Mouse (Mus musculus) adrenal gland, adult 18-20 months (tissue): ENCODE results near the gene Arl15. TPM values are rescaled to one million over a fixed set of nuclear protein-coding genes. Genes with fewer than 3 reads are reported as not detected.

Source experiments
- DNase-seq, 2 experiments: peaks; one replicate each; pipeline ENCODE4 v3.0.0; 2021 to 2022; ENCODE audit warnings: low spot score in 2 of 2
- total RNA-seq, 2 experiments: library from RNA; stranded (reverse); gene quantifications; 1 replicate in 1 of 2; 2 replicates in 1 of 2; pipeline ENCODE4 v1.2.3; 2021

Gene Arl15
- total RNA-seq, 2 experiments from 2014 or later: 27.3 to 30.0 TPM

DNA sequence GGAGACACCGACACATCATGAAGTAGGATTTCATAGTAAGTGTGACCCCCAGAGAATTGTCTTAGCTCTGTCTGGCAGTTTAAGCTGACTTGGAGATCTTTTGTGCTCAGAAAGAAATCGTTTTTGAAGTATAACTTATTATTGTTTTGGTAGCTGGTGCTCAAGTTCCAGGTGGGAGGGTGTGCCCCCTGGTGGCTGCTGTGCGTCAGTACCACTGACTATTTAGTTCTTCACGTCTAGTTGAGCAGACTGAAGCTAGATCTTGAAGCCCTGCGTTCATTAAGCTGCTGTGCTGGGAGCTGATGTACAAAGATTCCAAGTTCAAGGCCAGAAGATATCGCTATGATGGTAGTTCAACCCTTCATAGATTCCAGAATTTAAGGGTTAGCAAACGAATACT, 71.5 kb downstream of the Arl15 start:
- peak; percentile 58 to 62 for DNase-seq

DNA sequence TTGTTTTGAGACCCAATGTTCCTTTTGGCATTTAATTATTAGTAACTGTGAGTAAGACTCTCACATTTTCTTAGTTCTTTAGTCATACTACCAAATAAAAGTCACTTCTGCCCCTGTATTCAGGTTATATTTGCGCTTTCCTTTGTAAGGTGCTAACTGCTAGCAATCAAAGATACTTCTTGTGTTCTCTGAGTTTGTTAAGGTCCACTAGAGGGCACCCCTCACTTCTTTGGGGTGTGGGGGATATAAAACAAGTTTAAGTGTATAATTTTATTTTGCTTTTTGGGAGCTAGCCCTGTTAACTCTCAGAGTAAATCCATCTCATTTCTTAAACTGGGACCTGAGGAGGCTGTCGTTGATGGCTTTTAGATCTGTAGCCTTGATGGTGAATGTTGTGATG, 73.4 kb downstream of the Arl15 start:
- DNase-seq: no peak

GRCm38 (mm10) chr13:113869212-113870205, 75.2 kb downstream of the Arl15 start:
- DNase-seq: peak; percentile 51 to 68

DNA sequence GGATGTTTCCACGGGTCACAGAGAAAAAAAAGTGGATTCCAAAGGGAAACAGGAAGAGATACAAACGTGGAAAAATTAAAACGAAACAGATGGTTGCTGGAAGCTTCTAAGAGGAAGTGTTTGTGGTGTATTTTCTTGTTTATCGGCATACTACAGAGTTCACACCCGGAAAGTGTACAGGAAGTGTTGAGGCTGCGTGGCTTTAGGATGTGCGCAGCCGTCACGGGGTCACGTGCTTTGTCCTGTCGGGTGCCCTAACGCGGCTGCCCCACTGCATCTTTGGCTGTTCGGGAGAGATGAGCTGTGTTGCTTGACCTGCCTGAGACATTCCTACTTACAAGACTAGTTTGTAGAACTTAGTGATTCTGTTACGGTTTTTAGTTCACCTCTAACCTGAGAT, 76.1 kb downstream of the Arl15 start:
- DNase-seq: no peak

GRCm38 (mm10) chr13:113871853-113872252, 77.5 kb downstream of the Arl15 start:
- peak in 1 of 2 experiments; percentile 49 for DNase-seq

DNA sequence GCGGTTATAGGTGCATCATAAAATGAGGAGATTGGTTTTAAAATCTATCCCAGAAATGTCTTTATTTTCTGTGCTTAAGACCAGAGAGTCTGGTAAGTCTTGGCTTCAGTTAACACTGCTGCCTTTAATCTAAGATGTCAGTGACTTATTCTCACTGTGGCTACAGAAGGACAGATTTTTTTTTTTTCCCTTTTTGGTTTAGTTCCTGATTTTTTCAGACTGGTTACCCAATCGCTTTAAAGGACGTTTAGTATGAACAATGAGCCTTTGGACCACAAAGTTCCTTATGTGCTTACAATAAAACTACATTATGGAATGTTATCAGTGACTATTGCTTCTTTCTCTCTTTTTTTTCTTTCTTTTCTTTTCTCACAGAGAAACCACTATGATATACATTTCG, 81.4 kb downstream of the Arl15 start:
- no peak for DNase-seq

GRCm38 (mm10) chr13:113877420-113877819, 83.1 kb downstream of the Arl15 start:
- peak; percentile 60 to 64 for DNase-seq

- no peak for DNase-seq
These were observed 84.3 kb downstream of the Arl15 start for GRCm38 (mm10) chr13:113878571-113878970.

DNA sequence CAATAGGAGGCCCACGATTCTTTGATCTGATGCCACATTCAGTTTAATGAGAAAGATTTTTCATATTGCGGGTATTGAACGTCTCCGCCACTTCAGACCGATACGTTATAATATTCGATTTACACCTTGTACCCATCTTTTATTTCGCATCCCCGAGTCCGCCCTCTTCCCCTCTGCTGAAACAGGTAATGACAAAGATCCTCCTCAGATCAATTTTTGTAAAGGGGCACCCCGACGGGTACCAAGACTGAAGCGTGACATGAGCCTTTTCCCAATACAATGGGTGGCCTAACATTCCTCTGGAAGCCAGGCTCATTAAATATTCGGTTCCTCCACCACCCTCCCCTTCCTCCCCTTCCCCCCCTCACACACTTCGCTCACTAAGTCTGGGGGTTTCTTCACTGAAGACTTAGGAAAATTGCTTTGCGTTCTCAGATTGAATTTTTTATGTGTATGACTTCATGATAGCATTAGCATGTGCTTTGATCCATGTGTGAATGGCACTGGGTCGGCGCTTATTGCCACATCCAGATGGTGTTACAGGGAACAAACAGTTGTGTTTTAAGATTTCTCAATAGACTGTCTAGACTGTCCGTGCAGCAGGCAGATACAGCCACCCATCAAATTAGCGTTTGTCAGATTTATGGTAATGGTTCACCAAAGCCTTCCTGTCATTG, 85.5 kb downstream of the Arl15 start:
- DNase-seq: no peak

GRCm38 (mm10) chr13:113880564-113881171, 86.4 kb downstream of the Arl15 start:
- no peak for DNase-seq

- no peak for DNase-seq
These were observed 88.7 kb downstream of the Arl15 start for GRCm38 (mm10) chr13:113882959-113883358.

- no peak for DNase-seq
These were observed 92.8 kb downstream of the Arl15 start for GRCm38 (mm10) chr13:113887090-113887489.

GRCm38 (mm10) chr13:113888126-113888525, 93.8 kb downstream of the Arl15 start:
- DNase-seq: no peak

GRCm38 (mm10) chr13:113888704-113889103, 94.4 kb downstream of the Arl15 start:
- no peak for DNase-seq

GRCm38 (mm10) chr13:113889140-113890055, 95.1 kb downstream of the Arl15 start:
- no peak for DNase-seq

DNA sequence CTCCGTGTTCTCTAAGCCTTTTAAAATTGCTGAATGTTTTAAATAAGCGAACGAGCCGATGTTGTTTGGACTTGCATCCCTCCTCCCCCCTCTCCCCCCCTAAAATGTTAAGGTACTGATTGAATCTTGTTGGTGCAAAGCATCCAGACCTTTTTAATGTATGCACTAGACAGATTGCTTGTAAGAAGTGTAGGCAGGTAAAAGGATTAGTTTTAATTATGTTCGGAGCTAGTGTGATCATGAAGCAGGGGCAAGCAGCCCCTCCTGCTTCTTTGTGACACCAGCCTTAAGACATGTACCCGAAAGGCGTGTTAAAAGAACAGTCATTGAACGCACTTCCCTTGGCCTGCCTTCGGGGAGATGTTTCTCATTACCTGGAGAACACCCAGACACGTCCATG, 102.4 kb downstream of the Arl15 start:
- DNase-seq: no peak

DNA sequence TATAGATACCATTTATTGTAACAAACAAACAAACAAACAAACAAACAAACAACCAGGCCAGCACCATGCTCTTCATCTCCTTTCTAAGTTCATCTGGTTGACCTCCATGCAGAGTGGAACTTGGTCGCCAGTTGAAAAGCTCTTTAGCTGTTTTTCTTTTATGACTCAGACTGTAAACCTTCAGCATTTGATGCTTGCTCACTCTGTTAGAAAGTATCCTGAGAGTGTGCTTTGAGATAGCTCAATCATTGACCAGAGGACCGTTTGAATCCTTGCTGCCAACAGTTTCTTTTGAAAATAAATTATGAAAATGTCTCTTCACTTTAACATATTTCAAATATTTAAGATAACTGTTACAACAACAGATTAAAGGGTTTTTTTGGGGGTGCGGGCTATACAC, 103.2 kb downstream of the Arl15 start:
- DNase-seq: no peak

DNA sequence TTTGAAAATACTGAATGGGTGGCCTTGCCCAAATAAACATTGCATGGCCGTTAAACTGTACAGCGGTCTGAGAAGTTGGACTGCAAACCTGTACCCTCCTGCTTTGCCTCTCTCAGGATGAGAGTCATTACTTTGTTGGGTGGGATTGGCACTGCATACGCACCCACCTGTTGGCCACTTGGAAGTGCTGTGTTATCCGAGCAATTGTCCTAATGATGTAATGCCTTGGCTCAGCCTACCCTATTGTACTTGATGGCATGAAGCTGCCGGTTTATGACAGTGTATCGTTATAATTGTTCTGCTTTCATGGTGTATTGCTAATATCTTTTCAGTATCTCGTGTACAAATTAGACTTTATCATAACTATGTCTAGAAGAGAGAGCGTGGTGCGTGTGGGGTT, 103.6 kb downstream of the Arl15 start:
- DNase-seq: no peak

DNA sequence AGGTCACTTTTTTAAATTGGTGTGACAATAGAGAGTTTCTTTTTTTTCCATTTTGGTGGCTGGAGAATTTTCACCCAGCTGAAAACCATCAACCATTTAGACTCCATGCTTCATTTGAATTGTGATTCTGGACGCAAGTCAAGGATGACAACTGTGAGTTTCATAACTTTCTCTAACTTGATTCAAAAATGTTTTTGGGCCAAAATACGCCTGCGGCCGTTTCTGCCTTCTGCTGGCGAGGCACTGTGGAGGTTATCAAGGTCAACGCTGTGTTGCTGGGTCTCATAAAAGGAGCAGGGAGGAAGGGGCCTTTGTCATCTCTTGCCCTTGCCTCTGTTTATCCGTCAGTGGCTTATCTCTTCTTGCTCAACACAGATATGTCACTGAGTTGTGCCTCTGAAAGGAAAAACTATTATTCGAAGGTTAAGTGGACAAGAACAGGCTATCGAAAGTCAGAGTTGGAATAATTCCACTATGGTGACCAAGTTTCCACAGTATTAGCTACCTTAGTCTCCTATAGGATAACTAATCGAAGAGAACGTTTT, 106.8 kb downstream of the Arl15 start:
- DNase-seq: peak in 1 of 2 experiments; percentile 20

DNA sequence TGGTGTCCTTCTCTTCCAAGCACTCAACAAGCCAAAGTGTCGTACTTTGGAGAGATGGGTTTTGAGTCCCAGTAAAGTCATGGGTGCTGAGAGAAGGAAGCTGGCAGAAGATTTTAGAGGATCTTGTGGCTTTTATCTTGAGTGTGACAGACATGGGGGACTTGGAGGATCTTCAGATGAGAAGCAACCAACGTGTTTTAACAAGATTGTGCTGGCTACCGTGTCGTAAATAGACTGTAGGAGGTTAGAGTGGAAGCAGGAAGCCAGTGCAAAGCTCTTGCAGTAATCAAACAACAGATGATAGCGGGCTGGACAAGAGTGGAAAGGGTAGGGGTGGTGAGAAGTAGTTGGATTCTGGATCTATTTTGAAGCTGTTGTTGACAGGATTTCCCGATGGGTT, 109.0 kb downstream of the Arl15 start:
- DNase-seq: no peak
